Mouse (Mus musculus): Measurements from ENCODE around the gene Bsg.

GRCm38 (mm10) chr10:79684770-79685600 lies 19.3 kb upstream of the Bsg start:
- no peak for TF ChIP-seq USF2 (IDR thresholded peaks at IDR 0.05; ENCODE audit: borderline replicate concordance in 1 of 2, insufficient read depth in 1 of 2, low read depth in 1 of 2, low read length in 2 of 2)
- TF ChIP-seq CTCF (IDR thresholded peaks at IDR 0.05 in 2 of 3, conservative IDR thresholded peaks at IDR 0.05 in 1 of 3; ENCODE audit: control insufficient read depth in 1 of 3, insufficient read depth in 1 of 3, low read depth in 2 of 3, low read length in 3 of 3, poor library complexity in 1 of 3, severe bottlenecking in 1 of 3), result no peak
- no peak for TF ChIP-seq EP300 (IDR thresholded peaks at IDR 0.05; ENCODE audit: low read depth in 1 of 2, low read length in 2 of 2)
- no peak for TF ChIP-seq NRF1 (IDR thresholded peaks at IDR 0.05; ENCODE audit: insufficient read depth, low read depth, low read length, poor library complexity, severe bottlenecking)
- TF ChIP-seq MXI1 (IDR thresholded peaks at IDR 0.05; ENCODE audit: low read depth, low read length), result no peak
- no peak for TF ChIP-seq KAT2A (conservative IDR thresholded peaks at IDR 0.05; ENCODE audit: low read depth, low read length)
- no peak for TF ChIP-seq USF1 (IDR thresholded peaks at IDR 0.05; ENCODE audit: low read depth, low read length)
- TF ChIP-seq MYC (IDR thresholded peaks at IDR 0.05; ENCODE audit: low read depth, low read length), result no peak
- TF ChIP-seq POLR2A (IDR thresholded peaks at IDR 0.05; ENCODE audit: control insufficient read depth in 1 of 2, insufficient read depth in 1 of 2, low read depth in 1 of 2, low read length in 2 of 2, poor library complexity in 1 of 2), result no peak; a peak in 1 of 4 replicates
- TF ChIP-seq MEF2A (IDR thresholded peaks at IDR 0.05; ENCODE audit: extremely low read depth, insufficient replicate concordance, low read depth, low read length, poor library complexity, severe bottlenecking), result no peak
- no peak for TF ChIP-seq NELFE (IDR thresholded peaks at IDR 0.05; ENCODE audit: low read depth, low read length)
- TF ChIP-seq E2F4 (IDR thresholded peaks at IDR 0.05; ENCODE audit: borderline replicate concordance, low read depth, low read length), result no peak
- TF ChIP-seq ETS1 (IDR thresholded peaks at IDR 0.05; ENCODE audit: low read depth, low read length), result no peak
